Mouse (Mus musculus): Measurements from ENCODE around the gene Mdh1b. TPM values are rescaled to one million over a fixed set of nuclear protein-coding genes. Genes with fewer than 3 reads are reported as not detected.

The Mdh1b gene
- polyA plus RNA-seq, 1 experiment from 2014 or later, result 0.11 TPM

DNA sequence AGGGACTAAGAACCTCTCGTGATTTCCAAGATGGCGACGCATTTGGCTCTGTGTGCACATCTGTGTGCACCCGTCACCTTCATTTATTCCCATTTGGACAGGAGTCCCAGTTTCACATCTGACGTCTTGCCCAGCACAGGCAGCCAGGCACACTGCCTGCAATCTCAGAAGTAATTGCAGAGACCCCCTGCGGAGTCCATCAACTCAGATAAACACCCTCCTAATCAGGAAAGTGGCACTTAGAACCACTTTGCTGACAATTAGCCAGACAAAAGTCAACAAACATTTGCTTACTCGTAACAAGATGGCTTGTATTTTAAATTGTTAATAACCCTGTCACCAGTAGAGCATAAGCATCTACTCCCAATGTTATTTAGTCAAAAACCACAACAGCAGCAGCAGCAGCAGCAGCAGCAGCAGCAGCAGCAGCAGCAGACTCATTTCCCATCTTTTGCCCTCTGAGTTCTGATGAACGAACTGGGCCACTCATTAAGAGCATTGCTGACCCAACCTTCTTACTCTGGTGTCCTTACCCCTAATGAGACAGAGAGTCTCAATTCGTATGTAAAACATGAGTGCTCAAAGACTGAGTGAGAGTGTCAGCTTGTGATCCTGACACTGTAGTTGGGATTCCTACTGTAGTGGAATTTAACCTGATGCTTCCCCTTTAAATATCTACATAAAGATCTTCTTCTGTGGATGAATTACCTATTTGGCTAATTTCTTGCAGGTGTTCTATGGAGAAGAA is 62.7 kb downstream of the Mdh1b start:
- no peak for ATAC-seq (ENCODE audit: low FRiP score, low TSS enrichment)
- Histone ChIP-seq H3K4me3 (ENCODE audit: low read length) (no peak overlapping the region), H3K27ac (ENCODE audit: low read length) (no peak overlapping the region), H3K9me3 (ENCODE audit: low read length) (no peaks in the 10 kb centered on the region), H3K36me3 (ENCODE audit: insufficient read depth, low read length) (no peaks in the 10 kb centered on the region), H3K4me1 (ENCODE audit: insufficient read depth, low read length) (0 out of 2 replicates have a peak, but pooled peaks cover 4% of the 10 kb centered on the region), H3K27me3 (ENCODE audit: insufficient read depth, low read length) (peaks cover 11% of the 10 kb centered on the region), H3K4me2 (replicated peaks; ENCODE audit: low read depth, low read length) (no peak overlapping the region), H3K9ac (replicated peaks; ENCODE audit: low read length) (no peak overlapping the region)
- whole genome bisulfite sequencing, result 29% methylated on average over 9 of the region's 9 CpGs

DNA sequence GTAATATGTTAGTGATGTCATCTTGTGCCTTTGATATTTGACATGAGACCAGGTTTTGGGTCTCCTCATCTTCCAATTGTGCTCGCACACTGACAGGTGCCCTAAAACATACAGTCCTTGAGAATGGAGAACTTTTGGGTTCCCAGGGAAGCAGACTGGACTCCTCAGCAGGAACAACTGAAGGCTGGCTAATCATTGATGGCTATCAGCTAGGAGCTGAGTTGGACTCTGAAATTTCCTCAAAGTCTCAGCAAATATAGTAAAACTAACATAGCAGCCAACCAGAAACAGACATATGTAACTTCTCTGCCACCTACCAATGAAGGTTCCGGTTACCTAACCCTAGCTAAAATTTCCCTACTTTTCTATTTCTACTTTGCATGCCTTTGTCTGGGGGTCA is 64.0 kb downstream of the Mdh1b start:
- H3K36me3 ChIP-seq (ENCODE audit: insufficient read depth, low read length), result no peaks in the 10 kb centered on the region
- no peak for ATAC-seq (ENCODE audit: low FRiP score, low TSS enrichment)
- H3K4me2 ChIP-seq (replicated peaks; ENCODE audit: low read depth, low read length), result no peak overlapping the region
- H3K4me3 ChIP-seq (ENCODE audit: low read length), result no peak overlapping the region
- H3K9ac ChIP-seq (replicated peaks; ENCODE audit: low read length), result no peak overlapping the region
- peaks cover 11% of the 10 kb centered on the region for H3K27me3 ChIP-seq (ENCODE audit: insufficient read depth, low read length)
- no peaks in the 10 kb centered on the region for H3K9me3 ChIP-seq (ENCODE audit: low read length)
- 77% methylated on average over 2 of the region's 2 CpGs for WGBS
- H3K4me1 ChIP-seq (ENCODE audit: insufficient read depth, low read length), result 0 out of 2 replicates have a peak, but pooled peaks cover 4% of the 10 kb centered on the region
- H3K27ac ChIP-seq (ENCODE audit: low read length), result no peak overlapping the region

DNA sequence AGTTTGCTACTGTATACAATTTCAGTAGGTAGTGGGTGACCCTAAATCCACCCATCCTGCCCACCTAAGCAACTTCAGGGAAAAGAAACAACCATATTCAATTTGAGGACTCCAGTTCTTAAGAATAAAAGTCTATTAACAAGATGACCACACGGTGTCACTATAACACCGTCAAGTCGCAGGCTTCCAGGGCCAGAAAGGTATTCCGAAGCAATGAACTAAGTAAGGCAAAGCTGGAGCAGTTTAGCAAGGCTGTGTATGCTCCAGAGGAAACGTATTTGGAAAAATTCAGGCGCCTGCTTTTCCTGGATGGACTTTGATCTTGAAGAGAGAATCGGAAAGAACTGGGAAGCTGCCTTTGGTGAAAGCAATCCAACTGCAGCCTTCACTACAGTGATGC is 70.5 kb downstream of the Mdh1b start:
- Histone ChIP-seq H3K4me1 (ENCODE audit: insufficient read depth, low read length) (no peaks in the 10 kb centered on the region), H3K9me3 (ENCODE audit: low read length) (no peaks in the 10 kb centered on the region), H3K9ac (replicated peaks; ENCODE audit: low read length) (no peak overlapping the region), H3K36me3 (ENCODE audit: insufficient read depth, low read length) (no peaks in the 10 kb centered on the region), H3K27ac (ENCODE audit: low read length) (no peak overlapping the region), H3K27me3 (ENCODE audit: insufficient read depth, low read length) (no peaks in the 10 kb centered on the region), H3K4me3 (ENCODE audit: low read length) (no peak overlapping the region), H3K4me2 (replicated peaks; ENCODE audit: low read depth, low read length) (no peak overlapping the region)
- ATAC-seq (ENCODE audit: low FRiP score, low TSS enrichment), result peak; percentile 71; the same call in 1 of the 2 replicates
- WGBS, result 2% methylated on average over 7 of the region's 7 CpGs

DNA sequence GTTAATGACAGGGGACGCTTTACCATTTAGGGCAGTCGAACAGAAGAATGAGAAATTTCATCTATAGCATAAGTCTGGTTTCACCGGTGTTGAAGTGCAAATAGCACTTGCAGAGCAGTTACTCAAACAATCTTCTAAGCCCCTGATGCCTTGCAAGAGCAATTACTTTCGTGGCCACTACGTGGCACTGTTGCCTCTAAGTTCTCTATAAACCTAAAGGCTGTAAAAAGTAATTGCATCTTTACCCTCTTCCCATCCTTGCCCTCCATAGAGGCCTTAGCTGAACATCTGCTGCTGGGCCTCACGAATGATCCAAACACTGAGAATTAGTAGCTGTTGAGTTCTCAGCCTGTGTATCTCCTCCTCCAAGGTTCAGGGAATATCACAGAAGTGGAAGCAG is 72.1 kb downstream of the Mdh1b start:
- 15% methylated on average over 6 of the region's 6 CpGs for WGBS
- Histone ChIP-seq H3K9ac (replicated peaks; ENCODE audit: low read length) (no peak overlapping the region), H3K4me2 (replicated peaks; ENCODE audit: low read depth, low read length) (no peak overlapping the region), H3K4me1 (ENCODE audit: insufficient read depth, low read length) (no peaks in the 10 kb centered on the region), H3K9me3 (ENCODE audit: low read length) (no peaks in the 10 kb centered on the region), H3K36me3 (ENCODE audit: insufficient read depth, low read length) (no peaks in the 10 kb centered on the region), H3K4me3 (ENCODE audit: low read length) (no peak overlapping the region), H3K27me3 (ENCODE audit: insufficient read depth, low read length) (no peaks in the 10 kb centered on the region), H3K27ac (ENCODE audit: low read length) (no peak overlapping the region)
- no peak for ATAC-seq (ENCODE audit: low FRiP score, low TSS enrichment)

Other genes starting within 250 kb of the Mdh1b start
- not detected in 2 replicates for gene Gm39653, start 114.3 kb downstream of the Mdh1b start, polyA plus RNA-seq (2015; fragmentation: Nextera tagmentation; extraction: Ambion mirVana)
- not detected in 2 replicates for gene Dytn, start 43.4 kb downstream of the Mdh1b start, polyA plus RNA-seq (2015; fragmentation: Nextera tagmentation; extraction: Ambion mirVana)
- 54.8 and 59.8 TPM in 2 replicates for gene Fastkd2, start 296 bp upstream of the Mdh1b start, polyA plus RNA-seq (2015; fragmentation: Nextera tagmentation; extraction: Ambion mirVana)
- not detected in 2 replicates for gene 4933402D24Rik, start 38.9 kb upstream of the Mdh1b start, polyA plus RNA-seq (2015; fragmentation: Nextera tagmentation; extraction: Ambion mirVana)